Mouse (Mus musculus) fat pad, adult 2 months (tissue): ENCODE measurements around the gene Tspan4.

Experiments used
- DNase-seq: peaks from one replicate; pipeline ENCODE4 v3.0.0-alpha.2; 2011; ENCODE audit warnings: low read depth, low spot score; ENCODE audit errors: extremely low read depth

The Tspan4 gene

GRCm38 (mm10) chr7:141475011-141475804 lies at the start of gene Tspan4, which contains the start of gene Polr2l:
TSS of gene Tspan4 (plus strand) at chr7:141475240.
TSS of gene Polr2l (minus strand) at chr7:141475132.
- DNase-seq, result no peak

DNA sequence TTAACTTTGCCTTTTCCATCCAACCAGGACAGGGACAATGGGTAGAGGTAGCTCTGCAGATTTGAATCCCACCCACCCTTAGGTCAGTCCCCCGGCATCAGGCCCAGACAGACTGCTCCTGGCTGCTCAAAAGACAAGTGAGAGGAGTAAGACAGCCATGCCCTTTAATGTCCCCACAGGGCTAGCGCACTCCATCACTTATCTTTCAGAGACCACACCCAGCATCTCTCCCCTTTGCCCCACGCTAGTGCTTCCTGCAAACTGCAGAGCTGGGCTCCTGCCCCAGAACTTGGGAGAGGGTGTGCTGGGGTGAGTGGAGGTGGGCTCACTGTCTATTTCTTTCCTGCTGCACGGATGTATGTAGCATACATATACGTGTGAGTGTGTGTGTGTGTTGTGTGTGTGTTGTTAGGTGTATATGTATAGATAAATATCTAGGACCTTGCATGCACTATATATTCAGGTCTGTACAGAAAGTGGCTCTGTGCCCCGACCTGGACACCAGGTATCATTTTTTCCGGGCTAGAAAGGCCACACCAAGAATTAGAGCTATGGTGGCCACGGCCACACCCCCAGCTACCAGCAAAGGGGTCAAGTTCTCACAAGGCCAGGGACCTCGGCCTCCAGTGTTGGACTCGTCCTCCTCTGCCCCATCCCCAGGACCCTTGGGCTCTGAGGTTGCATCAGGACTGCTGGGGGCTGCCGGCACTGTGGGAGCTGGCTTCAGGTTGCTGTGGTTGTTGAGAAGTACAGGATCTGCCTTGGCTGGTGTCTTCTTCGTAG lies 47.9 kb upstream of the Tspan4 start:
- no peak for DNase-seq

GRCm38 (mm10) chr7:141428701-141429100 lies 46.3 kb upstream of the Tspan4 start:
- no peak for DNase-seq

DNA sequence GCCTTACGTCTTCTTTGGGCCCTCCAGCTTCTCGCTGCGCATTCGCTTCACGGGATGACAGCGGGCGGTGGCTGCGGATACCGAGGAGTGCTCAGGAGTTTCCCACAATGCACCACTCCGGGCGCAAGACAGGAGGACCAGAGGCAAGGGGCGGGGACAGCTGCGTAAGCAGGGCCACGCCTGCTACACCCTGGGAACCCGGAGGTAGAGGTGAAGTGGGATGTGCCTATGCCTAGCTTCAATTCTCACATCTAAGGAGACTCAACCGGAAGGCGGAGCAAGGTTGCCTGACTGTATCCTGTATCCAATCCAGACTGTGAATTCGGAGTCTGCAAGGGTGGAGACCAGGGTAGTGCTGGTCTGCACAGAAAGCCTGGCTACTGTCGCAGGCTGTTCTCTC lies 45.7 kb upstream of the Tspan4 start, which contains the start of gene Cend1:
TSS of gene Cend1 (minus strand) at position 182 of the 400 bp plus-strand sequence.
- DNase-seq, result no peak

- DNase-seq, result no peak
These were observed 45.0 kb upstream of the Tspan4 start for GRCm38 (mm10) chr7:141429840-141430584.

DNA sequence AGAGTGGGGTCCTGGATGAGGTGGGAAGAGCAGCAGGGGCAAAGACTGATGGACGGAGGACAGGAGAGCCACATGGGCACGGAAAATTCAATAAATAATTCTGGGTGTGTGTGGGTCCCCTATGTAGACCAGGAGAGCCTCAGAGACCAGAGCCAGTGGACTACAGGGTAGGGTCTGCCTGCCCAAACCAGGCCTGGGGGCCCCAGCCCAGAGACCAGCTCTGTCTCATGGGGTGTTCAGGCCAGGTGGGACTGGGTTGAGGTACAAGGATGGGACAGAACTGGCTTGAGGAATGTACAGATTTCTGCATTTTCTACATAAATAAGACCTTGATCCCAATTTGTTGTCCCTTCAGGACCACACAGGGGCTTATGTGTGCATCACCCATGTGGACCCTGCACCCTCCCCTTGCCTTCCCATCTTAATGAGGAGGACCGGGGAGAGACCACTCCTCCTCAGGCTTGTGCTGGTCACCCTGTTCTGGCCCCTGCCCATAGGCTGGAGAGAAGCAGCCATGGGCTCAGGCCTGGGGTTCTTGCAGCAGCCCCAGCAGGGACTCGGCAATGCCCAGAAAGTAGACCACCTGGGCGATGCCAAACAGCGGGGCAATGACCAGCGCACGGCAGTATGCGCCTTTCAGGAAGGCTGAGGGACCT lies 44.3 kb upstream of the Tspan4 start:
- no peak for DNase-seq

DNA sequence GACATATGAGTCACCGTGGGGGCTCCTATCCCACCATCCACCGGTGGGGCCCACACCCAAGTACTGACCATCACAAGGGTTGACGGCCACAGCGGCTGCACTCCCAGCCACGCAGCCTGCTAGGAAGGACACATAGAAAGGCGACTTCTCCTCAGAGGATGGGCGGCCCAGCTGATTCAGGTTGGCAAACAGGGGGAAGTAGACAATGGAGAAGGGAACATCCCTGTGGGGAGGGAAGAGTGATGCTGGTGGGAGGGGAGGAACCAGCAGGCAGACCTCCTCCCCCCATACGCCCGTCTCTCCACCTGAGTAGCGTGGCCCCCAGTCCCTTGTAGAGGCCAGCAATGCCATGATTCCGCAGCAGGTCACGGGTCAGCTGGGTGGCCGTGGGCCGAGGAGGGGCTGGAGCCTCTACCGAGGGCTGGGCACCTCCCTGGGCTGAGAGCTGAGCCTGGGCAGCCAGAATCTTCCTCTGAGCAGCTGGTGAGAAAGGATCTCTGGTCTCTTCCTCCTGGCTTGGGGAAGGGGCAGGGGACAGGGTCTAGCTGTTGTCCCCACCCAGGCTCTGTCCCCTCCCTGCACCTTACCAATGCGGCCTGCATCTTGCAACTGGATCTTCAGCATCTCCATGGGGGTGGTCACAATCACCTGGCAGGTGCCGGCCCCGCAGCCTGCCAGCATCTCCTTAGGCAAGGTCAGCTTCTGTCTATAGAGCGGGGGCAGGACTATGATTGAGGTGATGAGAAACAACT lies 43.4 kb upstream of the Tspan4 start:
- no peak for DNase-seq

DNA sequence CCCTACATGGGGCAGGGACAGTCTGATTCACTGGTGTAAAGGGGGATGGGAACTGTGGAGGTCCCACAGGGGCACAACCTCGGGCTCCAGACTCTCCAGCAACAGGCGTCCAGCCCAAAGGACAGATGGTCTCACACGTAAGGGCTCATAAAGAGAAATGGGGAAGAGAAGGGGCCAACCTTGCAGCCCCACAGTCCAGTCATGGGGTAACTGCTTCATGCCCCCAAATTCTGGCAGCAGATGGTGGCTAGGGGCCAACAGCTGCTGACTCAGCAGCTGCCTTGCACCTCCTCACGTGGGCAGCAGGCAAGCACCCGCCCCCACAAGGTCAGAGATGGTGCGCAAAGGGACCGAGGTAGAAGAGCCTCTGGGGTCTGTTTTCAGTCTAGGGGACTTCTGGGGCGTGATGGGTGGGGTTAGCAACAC lies 42.8 kb upstream of the Tspan4 start:
- DNase-seq, result no peak

DNA sequence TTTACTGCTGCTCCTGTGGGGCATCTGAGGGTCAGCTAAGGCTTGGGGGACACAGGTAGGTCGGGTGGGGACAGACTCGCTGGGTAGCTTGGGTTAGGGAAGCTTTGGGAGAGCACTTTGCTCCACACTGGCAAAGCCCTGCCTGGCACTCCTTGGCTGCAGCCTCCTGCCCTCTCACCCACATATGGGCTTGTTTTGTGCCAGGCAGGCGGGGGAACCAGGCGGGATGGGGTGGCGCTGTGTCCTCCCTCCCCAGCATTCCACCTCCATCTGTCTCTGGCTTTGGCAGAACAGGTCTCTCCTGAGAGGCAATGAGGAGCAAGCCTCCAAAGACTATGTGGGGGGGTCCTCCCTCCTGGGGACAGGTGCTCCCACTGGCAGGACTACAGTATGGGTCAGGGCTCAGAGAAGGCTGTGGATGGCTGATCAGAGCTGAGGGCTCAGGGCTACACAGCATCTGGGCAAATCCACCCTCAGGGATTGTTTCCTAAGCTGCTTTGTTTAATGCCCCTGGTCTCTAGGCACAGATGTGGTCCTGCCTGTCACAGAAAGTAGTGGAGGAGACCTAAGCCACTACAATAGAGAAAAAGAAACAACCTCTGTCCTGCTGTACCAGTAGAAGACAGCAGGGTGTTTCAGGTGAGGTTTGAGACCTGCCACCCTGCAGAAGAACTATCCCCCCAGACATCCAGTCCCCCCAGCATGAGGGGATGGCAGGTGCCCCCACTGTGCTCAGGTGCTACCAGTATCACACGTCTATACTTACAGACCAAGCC lies 42.1 kb upstream of the Tspan4 start:
- no peak for DNase-seq

GRCm38 (mm10) chr7:141433517-141434400 lies 41.3 kb upstream of the Tspan4 start:
- DNase-seq, result no peak

GRCm38 (mm10) chr7:141434464-141434863 lies 40.6 kb upstream of the Tspan4 start:
- DNase-seq, result no peak

- DNase-seq, result no peak
These were observed 39.7 kb upstream of the Tspan4 start for GRCm38 (mm10) chr7:141435129-141435855.

DNA sequence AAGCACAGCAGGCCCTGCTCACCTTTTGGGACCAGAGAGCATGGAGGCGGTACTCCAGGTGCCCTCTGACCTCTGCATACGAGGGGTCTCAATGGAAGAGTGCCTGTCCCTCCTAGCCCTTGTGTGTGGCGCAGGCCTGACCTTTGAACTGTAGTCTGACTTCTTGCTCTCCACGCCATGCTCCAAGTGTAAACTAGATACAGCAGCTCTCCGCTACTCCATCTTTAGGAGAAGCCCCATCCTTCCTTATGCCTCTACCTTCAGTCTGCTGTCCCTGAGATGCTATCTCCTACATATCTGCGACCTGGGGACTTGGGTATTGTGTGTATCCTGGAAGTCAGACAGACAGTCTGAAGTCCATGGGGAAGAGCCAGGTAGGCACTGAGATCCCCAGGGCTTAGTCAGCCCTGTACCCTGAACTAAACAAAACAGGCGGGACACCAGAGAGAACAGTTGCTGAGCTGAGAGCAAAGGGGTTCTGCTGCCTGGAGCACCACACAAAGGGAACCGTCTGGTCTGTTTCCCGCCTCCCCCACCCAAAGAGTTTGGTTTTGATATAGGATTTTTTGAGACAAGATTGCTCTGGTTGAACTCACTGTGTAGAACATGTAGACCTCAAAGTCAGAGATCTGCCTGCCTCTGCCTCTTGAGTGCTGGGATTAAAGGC lies 39.1 kb upstream of the Tspan4 start:
- no peak for DNase-seq

DNA sequence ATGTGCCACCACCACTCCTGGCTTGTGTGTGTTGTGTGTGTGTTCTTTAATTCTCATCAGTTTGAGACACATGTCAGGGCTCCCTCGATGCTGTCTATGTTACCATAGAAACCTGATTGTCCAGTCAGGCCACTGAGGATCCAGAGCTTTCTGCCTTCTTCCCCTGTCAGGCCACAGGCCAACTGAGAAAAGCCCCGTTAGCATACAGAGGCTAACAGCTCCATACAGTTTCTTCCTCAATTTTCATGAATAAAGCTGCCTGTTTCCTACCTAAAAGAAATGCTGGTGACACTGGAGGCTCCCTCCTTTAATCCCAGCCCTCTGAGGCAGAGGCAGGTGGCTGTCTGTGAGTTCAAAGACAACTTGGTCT lies 38.5 kb upstream of the Tspan4 start:
- DNase-seq, result no peak

GRCm38 (mm10) chr7:141437178-141438120 lies 37.6 kb upstream of the Tspan4 start, which contains the start of gene Slc25a22:
TSS of gene Slc25a22 (minus strand) at chr7:141437892.
- DNase-seq, result no peak
